Mouse (Mus musculus) liver, embryonic 14.5 days (tissue): ENCODE results near the gene Zfp105.

Source experiments
- CTCF ChIP-seq: IDR thresholded peaks from 2 replicates; pipeline ENCODE4 v1.5.1; 2016; ENCODE audit warnings: antibody characterized with exemption, low read depth, control low read depth
- EP300 ChIP-seq: IDR thresholded peaks from 2 replicates; pipeline ENCODE4 v1.6.1; 2016; ENCODE audit warnings: antibody characterized with exemption, low read depth

DNA sequence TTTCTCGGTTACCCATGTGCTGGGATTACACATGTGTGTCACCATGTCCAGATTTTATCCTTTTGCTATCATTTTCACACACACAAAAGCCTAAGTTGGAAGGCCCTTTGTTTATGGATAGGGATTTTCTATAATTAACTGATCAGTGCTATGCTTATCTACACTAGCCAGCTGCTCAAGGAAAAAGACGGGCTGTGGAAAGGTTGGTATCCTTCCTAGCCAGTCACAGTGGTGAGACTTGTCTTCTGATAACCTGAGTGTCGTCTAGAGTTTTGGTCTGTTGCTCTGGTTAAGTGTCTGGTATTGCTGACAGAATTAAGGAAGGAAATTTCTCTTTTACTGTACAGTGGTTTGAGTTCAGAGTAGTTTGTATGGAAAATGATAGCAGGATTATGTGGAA lies 6.0 kb downstream of the Zfp105 start:
- TF ChIP-seq CTCF (no peak), EP300 (no peak)
